Mouse (Mus musculus) liver, postnatal 0 days (tissue): ENCODE measurements at regions not wholly inside any gene's neighbourhood (a gene's known extent, or its start where the extent isn't known, plus 50 kb on each side); places are given as distances from the start of the nearest gene placed in this dataset.

Experiments used
- ATAC-seq: fragments of 200-750 bp; cut with Nextera tagmentation; 2 replicates; pipeline ENCODE4 v1.8.0; 2017; ENCODE audit warnings: mild to moderate bottlenecking, moderate library complexity
- DNase-seq: peaks from one replicate; pipeline ENCODE4 v3.0.0-alpha.2; 2016
- H3K27ac ChIP-seq: fragments of 300-500 bp; sonication (generic); 2 replicates; pipeline ENCODE4 v1.5.1; 2014; ENCODE audit warnings: antibody characterized with exemption, moderate library complexity, mild to moderate bottlenecking, low read depth
- H3K27me3 ChIP-seq: fragments of 300-500 bp; sonication (generic); 2 replicates; pipeline ENCODE4 v1.6.1; 2014; ENCODE audit warnings: low read length, control low read depth, mixed read lengths; ENCODE audit not compliant: insufficient read depth
- H3K36me3 ChIP-seq: fragments of 300-500 bp; sonication (generic); replicated peaks from 2 replicates; pipeline ENCODE4 v1.6.1; 2014; ENCODE audit warnings: mild to moderate bottlenecking, control low read depth, low read length, moderate library complexity, mixed read lengths; ENCODE audit not compliant: insufficient read depth
- H3K4me1 ChIP-seq: fragments of 300-500 bp; sonication (generic); 2 replicates; pipeline ENCODE4 v1.6.1; 2014; ENCODE audit warnings: antibody characterized with exemption, mild to moderate bottlenecking, control low read depth; ENCODE audit not compliant: insufficient read depth
- H3K4me2 ChIP-seq: fragments of 300-500 bp; sonication (generic); 2 replicates; pipeline ENCODE4 v1.6.1; 2014; ENCODE audit warnings: low read depth, mild to moderate bottlenecking, low read length, moderate library complexity, mixed read lengths
- H3K4me3 ChIP-seq: fragments of 300-500 bp; sonication (generic); 2 replicates; pipeline ENCODE4 v1.5.1; 2014; ENCODE audit warnings: low read depth, low read length
- H3K9ac ChIP-seq: fragments of 300-500 bp; sonication (generic); replicated peaks from 2 replicates; pipeline ENCODE4 v1.6.1; 2014; ENCODE audit warnings: mild to moderate bottlenecking, moderate library complexity
- H3K9me3 ChIP-seq: fragments of 300-500 bp; sonication (generic); 2 replicates; pipeline ENCODE4 v1.6.1; 2016; ENCODE audit warnings: mild to moderate bottlenecking, control low read depth, low read length, mixed read lengths
- CTCF ChIP-seq: sonication (generic); IDR thresholded peaks from 2 replicates; pipeline ENCODE4 v1.5.1; 2016; ENCODE audit warnings: antibody characterized with exemption, low read depth
- EP300 ChIP-seq: IDR thresholded peaks from 2 replicates; pipeline ENCODE4 v1.6.1; 2016; ENCODE audit warnings: antibody characterized with exemption, low read depth, mild to moderate bottlenecking
- WGBS: fragments of 180-500 bp; shearing (Covaris S2); extraction: QIAGEN DNeasy Blood & Tissue Kit; methylation state at CpG from one replicate; pipeline ENCODE4 v1.1.7; 2014; ENCODE audit not compliant: insufficient replicate concordance; 5-methylcytosine and 5-hydroxymethylcytosine counted together

GRCm38 (mm10) chr2:137310511-137310910, 194.1 kb upstream of the Jag1 start:
- no peak overlapping the region for H3K27ac ChIP-seq
- TF ChIP-seq EP300 (no peak), CTCF (no peak)
- H3K36me3 ChIP-seq, result no peaks in the 10 kb centered on the region
- H3K4me3 ChIP-seq, result no peak overlapping the region
- no peak overlapping the region for H3K4me2 ChIP-seq
- H3K27me3 ChIP-seq, result no peaks in the 10 kb centered on the region
- H3K9ac ChIP-seq, result no peak overlapping the region
- 75% methylated on average over 4 of the region's 4 CpGs for WGBS
- no peaks in the 10 kb centered on the region for H3K9me3 ChIP-seq
- ATAC-seq, result no peak
- no peaks in the 10 kb centered on the region for H3K4me1 ChIP-seq
- DNase-seq, result no peak

GRCm38 (mm10) chr2:137308116-137308515, 191.7 kb upstream of the Jag1 start:
- WGBS, result 85% methylated on average over 9 of the region's 9 CpGs
- no peak for ATAC-seq
- no peak for DNase-seq

DNA sequence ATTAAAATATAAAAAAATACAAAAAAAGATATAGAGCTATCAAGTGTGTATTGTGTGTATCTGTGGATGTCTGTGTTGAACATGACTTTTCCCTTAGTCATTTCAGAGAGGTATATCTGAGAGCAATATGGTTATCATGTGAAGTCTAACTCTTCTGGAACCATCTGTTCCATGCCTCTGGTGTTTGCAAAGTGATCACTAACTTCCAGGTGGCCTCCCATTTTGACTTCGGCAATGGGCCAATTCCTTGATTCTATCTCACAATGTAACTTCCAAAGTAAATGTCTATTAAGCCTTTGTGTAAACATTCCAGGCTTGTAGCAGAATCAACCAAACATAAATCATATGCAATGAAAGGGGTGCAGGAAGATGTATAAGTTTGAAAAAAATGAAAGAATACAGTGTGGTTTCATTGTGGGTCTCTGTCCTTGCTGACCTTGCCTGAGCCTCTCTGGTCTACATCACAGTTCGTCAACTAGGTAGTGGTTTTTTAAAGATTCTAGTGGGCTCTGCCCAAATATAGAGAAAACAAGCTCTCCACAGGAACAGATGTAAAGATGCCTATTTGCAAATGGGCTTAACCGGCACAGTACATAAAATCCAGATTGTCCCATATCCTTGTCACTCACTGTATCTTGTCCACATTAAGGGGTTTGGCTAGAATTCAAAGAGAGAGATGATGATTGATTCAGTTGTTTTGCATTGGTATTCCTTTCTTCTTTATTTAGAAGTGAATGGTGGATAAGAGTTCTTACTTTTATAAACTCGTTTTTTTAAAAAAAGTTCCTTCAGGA, 185.2 kb upstream of the Jag1 start:
- Histone ChIP-seq H3K36me3 (no peaks in the 10 kb centered on the region), H3K27me3 (no peaks in the 10 kb centered on the region), H3K4me3 (no peak overlapping the region), H3K4me1 (no peaks in the 10 kb centered on the region), H3K27ac (no peak overlapping the region), H3K4me2 (no peak overlapping the region), H3K9me3 (no peaks in the 10 kb centered on the region), H3K9ac (no peak overlapping the region)
- no peak for DNase-seq
- TF ChIP-seq CTCF (no peak), EP300 (no peak)
- 62% methylated on average over 4 of the region's 4 CpGs for WGBS
- no peak for ATAC-seq

More at GRCm38 (mm10) chr2:137308116-137308515, 191.7 kb upstream of the Jag1 start:
- no peak overlapping the region for H3K9ac ChIP-seq
- TF ChIP-seq EP300 (no peak), CTCF (no peak)
- no peak overlapping the region for H3K27ac ChIP-seq
- no peaks in the 10 kb centered on the region for H3K4me1 ChIP-seq
- H3K36me3 ChIP-seq, result no peaks in the 10 kb centered on the region
- H3K9me3 ChIP-seq, result no peaks in the 10 kb centered on the region
- no peak overlapping the region for H3K4me3 ChIP-seq
- H3K4me2 ChIP-seq, result no peak overlapping the region
- H3K27me3 ChIP-seq, result no peaks in the 10 kb centered on the region

DNA sequence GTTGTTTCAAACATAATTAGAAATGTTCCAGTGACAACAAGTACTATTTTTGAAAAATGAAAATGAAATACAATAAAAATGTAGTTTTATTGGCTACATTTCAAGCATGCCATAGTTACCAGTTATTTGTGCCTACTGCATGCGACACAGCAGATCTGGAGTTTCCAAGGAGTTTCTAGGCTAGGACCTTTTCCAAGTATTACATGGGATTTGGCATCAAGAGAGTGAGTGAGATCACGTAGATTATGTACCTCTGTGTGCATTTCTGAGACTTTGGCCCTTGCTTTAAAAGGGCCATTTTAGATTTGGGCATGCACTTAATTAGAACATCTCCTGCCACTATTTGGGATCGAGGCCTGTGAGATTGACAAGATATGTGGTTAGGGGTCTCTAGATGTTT, 172.8 kb upstream of the Jag1 start:
- no peak overlapping the region for H3K27ac ChIP-seq
- TF ChIP-seq CTCF (no peak), EP300 (no peak)
- H3K9me3 ChIP-seq, result no peaks in the 10 kb centered on the region
- no peak overlapping the region for H3K4me2 ChIP-seq
- WGBS, result 74% methylated on average over 3 of the region's 3 CpGs
- no peak overlapping the region for H3K4me3 ChIP-seq
- H3K4me1 ChIP-seq, result no peaks in the 10 kb centered on the region
- DNase-seq (no peak), ATAC-seq (no peak)
- no peak overlapping the region for H3K9ac ChIP-seq
- H3K27me3 ChIP-seq, result no peaks in the 10 kb centered on the region
- no peaks in the 10 kb centered on the region for H3K36me3 ChIP-seq

GRCm38 (mm10) chr2:137271575-137272180, 155.2 kb upstream of the Jag1 start:
- Histone ChIP-seq H3K27me3 (no peaks in the 10 kb centered on the region), H3K9me3 (no peaks in the 10 kb centered on the region), H3K4me1 (no peaks in the 10 kb centered on the region), H3K36me3 (no peaks in the 10 kb centered on the region), H3K4me3 (no peak overlapping the region), H3K4me2 (no peak overlapping the region), H3K9ac (no peak overlapping the region), H3K27ac (no peak overlapping the region)
- WGBS, result 60% methylated on average over 5 of the region's 5 CpGs
- DNase-seq (no peak), ATAC-seq (no peak)
- TF ChIP-seq EP300 (no peak), CTCF (no peak)

GRCm38 (mm10) chr2:137262911-137263310, 146.5 kb upstream of the Jag1 start:
- no peak overlapping the region for H3K9ac ChIP-seq
- H3K36me3 ChIP-seq, result no peaks in the 10 kb centered on the region
- H3K9me3 ChIP-seq, result no peaks in the 10 kb centered on the region
- H3K27me3 ChIP-seq, result no peaks in the 10 kb centered on the region
- H3K4me2 ChIP-seq, result no peak overlapping the region
- H3K27ac ChIP-seq, result no peak overlapping the region
- TF ChIP-seq EP300 (no peak), CTCF (no peak)
- DNase-seq, result no peak
- no peak for ATAC-seq
- 76% methylated on average over 2 of the region's 2 CpGs for WGBS
- no peak overlapping the region for H3K4me3 ChIP-seq
- no peaks in the 10 kb centered on the region for H3K4me1 ChIP-seq
